Mouse (Mus musculus): ENCODE data around the gene Rnf19b. TPM values are rescaled to one million over a fixed set of nuclear protein-coding genes. Genes with fewer than 3 reads are reported as not detected.

The Rnf19b gene
- total RNA-seq, 4 experiments from 2014 or later = 23.6 to 27.2 (median 25.0) TPM

DNA sequence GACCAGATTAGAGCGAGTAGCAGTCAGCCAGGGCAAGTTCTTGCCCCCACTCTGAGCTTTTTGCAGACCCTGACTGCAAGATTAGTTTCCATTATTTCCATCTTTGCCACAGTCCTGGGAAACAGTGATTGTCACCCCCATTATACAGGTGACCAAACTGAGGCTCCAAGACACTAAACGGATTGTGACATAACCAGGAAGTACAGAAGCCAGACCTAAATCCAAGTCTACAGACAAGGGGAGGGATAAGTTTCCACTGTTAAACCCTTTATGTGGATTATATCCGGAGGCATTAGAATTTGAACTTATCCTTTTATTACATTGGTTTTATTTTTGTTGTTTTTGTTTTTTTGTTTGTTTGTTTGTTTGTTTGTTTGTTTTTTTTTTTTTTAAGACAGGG, 23.8 kb upstream of the Rnf19b start:
- no peak for DNase-seq (ENCODE audit: low spot score in 2 of 2)

DNA sequence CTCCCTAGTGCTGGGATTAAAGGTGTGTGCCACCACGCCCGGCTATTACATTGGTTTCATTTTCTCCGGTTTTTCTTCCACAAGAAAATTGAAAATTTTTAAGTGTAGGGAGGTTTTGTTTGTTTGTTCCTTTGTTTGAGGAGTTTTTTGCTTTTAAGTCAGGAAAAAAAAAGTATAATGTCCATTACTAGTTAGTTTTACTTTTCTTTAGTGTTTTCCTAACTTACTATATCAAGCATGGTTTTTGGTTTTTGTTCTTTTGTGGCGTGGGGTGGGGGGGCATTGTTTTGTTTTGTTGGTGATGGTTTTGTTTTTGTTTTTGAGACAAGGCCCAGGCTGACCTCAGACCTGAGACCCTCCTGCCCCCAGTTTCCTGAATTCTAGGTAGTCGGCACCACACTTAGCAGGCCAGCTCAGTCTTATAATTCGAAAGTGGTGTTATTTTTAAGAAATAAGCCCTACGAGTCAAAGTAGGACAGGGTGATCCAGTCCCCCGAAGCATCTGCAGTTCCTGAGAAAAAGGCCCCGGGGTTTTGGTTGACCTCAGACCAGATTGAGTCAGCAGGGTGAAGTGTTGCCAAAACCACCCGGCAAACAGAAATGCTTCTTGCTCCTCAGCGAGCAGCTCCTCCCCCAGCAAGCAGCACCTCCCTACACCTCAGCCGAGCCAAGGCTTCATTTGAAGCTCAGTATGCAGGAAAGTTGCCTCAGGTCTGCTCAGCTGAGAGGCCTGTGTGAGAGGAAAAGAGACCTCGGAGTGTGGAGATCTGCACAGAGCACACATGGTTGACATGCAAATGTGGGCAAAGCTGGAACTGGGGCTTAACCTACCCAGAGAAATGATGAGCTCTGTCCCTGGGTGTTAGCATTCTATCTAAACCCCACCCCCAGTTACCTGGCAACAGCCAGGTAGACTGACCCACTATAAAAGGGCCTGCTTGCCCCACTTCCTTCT, 23.1 kb upstream of the Rnf19b start:
- DNase-seq (ENCODE audit: low spot score in 2 of 2) = peak; percentile 63 to 75

DNA sequence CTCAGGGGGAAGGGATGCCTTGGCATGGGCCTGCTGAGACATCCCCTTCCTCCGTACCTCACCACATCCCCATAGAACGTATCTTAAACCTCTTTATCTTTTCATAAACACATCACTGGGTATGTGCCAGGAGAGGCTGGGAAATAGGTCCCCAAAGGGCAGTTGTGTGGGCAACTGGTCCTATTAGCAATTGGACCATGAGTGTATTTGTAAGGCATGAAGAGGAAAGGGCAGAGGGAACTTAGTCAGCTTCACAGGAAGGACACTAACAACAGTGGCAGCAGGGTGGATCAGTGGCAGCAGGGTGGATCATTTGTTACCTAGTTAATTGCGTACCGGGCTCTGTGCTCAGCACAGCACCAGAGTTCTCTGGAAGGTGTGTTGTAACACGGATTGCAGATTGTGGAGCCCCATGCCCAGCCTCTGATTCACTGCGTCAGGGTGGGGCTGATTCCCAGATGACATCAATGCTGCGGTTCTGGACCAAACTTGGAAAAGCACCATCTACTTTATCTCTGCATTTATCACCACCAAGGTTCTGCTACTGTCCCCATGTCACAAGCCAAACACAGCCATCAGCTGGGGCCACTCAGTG, 22.1 kb upstream of the Rnf19b start:
- DNase-seq (ENCODE audit: low spot score in 2 of 2) = no peak

DNA sequence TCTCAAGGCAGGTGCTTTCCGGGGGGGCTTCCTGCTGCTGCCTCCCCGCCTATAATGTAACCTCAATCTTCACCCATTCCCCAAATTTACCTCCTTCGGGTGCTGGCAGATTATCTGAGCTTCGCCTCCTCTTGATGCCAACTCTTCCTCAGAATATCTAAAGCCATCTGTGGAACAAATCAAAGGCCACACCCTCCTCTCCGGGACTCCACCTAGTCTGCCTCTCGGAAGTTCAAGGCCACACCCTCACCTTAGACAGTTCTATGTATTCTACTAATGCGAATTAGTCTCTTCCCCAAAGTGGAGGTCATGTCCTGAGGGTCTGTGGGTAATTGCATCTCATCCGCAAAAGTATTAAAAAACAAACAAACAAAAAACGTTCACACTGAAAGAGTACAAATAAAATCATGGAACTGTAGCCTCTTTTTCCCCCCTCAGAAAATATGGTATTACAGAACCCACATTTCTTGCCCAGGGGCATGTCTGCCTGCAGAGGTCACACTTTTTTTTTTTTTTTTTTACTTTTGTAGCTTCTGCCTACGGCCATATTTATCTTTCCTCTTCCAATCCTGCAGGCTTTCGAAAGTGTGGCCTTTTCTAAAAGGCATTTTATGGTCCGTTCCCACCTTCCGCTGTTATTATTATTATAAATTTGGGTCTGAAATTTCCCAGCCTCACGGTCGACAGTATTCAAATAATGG, 10.2 kb upstream of the Rnf19b start:
- no peak for DNase-seq (ENCODE audit: low spot score in 2 of 2)

DNA sequence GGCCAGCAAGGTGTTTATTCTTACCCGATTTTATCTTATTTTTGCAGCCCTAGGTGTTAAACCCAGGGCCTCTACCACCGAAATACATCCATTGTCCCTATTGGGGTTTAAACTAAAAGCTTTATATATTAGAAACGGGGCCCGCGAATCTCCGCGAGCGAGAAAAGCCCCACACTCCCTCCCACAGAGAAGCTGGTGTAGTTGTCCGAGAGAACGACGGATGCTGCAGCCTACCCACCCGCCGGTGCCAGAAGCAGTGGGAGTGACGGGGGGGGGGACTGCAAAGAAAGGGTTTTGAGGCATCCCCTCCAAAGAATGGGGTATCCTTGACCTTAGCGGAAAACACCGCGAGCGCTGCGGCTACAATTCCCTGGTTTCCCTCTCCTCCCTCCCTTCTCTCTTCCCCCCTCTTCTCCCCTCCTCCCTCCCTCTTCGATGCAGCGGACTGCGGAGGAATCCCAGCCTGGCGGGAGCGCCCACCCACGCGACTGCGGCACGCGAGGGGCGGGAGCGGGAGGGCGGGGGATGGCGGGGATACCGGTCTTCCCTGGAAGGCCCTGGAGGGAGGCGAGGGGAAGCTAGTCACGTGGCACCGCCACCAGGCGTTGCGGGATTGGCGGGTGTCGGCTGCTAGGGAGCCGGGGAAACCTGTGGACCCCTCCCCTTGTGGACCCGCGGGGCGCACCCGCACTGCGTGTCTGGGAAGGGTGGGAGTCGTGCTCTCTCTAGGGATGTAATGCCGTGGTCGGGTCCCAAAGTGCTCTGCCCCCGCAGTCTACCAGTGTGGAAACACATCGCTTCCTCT, 9.4 kb upstream of the Rnf19b start:
- DNase-seq (ENCODE audit: low spot score in 2 of 2) = no peak

DNA sequence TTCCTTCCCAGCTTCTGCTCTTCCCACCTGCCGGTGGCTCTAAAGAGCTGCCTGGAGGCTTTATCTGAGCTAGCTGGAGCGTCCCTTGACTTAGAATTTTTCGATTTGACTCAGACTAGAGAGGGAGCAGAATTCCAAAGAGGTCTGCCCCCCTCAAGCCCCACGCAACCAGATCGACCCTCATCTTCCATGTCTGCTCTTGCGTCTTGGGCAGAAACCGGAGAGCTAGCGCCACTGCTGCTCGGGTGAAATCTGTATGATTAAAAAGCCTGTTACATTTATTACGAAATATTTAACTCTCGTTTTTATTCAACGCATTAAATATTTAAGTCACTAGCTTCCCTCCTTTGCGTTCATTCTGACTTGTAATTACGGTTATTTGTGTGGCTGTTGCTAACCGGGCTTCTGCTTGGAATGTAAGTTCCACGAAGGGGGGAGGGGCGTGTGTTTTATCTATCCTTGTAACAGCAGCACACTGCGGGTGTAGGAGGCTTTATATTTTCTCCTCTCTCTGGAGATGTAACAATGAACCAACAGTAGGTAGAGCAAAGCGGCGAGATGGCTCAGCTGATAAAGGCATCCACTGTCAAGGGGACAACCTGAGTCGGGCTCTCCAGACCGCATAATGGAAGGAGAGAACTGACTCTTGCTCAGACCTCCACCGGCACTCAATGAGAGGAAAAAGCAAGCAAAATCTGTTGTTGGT, 8.6 kb upstream of the Rnf19b start:
- no peak for DNase-seq (ENCODE audit: low spot score in 2 of 2)

DNA sequence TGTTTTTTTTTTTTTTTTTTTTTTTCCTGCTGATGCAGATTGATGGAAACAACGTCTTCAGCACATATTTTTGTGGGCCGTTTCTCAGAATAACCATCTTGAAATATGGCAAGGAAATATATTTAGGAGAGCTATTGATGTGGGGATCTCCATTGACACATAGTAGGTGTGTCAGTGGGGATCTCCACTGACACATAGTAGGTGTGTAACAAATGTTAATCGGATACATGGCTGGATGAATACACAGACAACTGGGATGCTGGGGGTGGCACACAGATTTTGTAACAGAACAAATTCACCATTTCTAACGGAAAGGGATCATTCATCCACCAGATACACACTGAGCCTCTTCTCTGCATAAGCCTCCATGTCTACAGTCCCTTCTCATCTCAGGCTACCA, 7.7 kb upstream of the Rnf19b start:
- no peak for DNase-seq (ENCODE audit: low spot score in 2 of 2)

DNA sequence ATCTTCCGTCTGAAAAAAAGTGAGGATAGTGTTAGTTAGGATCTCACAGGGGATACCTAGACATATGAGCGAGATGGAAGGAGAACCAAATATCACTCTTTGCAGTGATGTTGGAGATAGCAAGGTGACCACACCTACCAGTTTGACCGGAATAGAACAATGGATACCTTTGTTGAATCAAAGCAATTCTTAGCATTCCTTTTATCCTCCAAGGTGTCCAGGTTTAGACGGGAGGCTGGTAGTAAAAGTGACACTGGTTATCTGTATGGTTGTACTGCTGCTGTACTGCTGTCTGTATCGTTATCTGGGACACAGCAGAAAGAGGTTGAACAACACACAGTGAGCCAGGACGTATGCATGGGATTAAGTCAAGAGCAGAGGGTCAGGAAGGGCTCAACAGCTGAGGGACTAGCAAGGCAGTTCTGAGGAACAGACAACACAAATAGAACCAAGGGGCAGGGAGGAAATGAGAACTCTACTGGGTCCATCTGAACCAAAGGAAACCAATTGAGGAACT, 7.1 kb upstream of the Rnf19b start:
- DNase-seq (ENCODE audit: low spot score in 2 of 2) = no peak

DNA sequence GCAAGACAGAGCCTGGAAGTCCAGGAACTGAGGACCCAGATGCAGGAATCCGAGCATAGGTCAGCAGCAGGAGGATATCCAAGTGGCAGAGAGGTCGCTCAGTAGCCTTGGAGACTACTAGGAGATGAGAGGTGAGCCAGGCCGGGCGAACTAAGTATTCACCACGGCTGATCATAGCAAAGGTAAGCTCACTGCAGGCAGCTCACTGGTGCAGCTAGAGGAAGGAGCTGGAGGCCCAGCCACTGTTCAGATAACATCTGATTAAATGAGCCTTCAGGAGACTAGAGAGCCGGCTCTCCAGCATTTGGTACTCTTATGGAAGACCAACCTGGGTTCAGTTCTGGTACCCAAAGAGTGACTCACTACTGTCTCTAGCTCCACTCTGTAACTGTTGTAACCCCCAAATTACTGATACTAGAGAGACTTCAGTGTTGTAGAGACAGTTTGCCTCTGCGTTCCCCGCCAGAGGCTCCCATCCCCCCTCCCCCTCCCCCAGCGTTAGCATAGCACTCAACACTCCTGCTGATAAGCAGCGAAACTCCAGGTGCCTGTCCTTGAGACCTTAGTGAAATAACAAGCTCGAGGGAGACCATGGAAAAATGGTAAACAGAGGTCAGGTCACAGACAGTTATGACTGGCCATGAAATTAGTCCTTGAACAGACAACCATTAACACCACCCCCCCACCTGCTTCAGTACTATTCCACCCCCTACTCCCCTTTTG, 6.4 kb upstream of the Rnf19b start:
- no peak for DNase-seq (ENCODE audit: low spot score in 2 of 2)

DNA sequence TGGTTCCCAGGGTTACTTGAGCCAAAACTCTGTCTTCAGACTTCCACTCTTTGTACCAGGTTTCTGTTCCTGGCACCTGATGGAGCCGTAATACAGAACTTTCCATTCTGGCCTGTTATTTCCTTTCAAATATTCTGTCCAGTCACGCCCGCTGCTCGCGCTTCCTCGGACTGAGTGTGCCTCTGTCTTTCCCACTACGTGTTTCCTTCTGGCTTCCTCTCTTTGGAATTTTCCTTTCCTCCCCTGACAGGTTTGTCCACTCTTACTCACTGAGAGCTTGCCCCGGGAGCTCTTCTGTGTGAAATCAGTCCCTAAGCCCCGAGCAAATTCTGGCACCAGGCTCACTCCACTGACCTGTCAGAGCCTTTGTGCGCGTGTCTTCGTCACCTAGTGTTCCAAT, 3.3 kb upstream of the Rnf19b start:
- DNase-seq (ENCODE audit: low spot score in 2 of 2) = no peak

DNA sequence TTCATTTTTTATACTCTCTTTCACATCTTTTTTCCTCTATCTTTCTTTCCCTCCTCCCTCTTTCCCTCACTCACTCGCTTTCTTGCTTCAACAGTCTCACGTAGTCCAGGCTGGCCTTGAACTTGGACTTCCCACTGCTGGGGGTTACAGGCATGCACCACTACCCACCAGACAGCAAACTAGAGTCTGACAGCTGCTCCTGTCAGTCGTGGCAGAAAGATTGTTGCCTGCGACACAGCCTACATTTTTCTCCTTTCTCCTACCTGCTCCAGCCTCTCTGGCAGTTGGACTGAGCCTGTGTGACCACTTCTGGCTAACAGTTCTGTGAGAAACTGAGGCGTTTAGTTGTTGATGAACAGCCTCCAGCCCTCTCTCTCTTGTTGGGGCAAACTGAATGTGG, 2.5 kb upstream of the Rnf19b start:
- no peak for DNase-seq (ENCODE audit: low spot score in 2 of 2)

DNA sequence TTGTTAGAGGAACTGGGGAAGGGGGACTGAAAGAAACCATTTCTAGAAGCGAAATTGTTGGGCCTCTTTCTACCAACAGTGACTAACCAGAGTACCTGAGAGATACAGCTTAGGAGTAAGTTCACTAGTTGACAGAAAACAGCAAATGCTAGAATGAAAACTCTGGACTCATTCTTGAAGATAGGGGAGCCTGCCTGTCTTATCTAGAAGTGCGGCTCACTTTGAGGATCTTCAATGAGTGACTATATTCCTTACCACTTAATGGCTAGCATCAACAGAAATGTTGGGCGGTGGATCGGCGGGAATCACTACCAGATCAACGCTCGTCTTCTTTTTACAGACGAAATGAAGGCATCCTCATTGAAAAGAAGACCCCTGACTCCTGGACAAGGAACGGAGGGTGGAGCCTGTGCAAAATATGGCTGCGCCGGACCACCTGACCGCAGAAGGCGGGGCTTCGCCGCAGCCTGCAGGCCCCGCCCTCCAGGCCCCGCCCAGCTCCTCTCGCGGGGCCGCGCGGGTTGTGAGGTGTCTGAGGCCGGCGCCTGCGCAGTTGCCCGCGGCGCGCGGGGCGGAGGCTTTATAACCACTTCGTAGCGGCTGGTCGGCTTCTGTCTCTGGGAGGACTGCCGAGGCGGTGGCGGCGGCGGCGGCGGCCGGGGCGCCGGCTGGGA, 401 bp upstream of the Rnf19b start:
- peak; percentile 97 to 98 for DNase-seq (ENCODE audit: low spot score in 2 of 2)

DNA sequence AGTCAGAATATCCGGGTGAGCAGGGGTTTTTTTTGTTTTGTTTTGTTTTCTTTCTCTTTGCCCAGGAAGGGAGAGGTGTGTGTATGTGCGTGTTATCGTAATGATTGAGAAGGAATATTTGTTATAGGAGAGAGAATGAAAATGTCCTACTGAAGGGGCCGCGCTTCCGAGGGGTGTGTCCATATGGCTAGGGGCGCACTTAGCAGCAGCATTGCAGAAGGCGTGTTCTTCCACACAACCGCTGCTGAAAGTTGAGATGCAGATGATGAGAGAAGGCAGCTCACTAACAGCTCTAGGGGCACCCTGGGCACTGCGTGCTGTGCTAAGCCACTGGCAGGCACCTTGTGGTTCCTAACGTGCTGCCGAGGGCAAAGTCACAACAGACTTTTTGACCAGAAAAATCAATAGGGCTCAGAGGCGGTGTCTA, 1.1 kb downstream of the Rnf19b start:
- DNase-seq (ENCODE audit: low spot score in 2 of 2) = no peak

DNA sequence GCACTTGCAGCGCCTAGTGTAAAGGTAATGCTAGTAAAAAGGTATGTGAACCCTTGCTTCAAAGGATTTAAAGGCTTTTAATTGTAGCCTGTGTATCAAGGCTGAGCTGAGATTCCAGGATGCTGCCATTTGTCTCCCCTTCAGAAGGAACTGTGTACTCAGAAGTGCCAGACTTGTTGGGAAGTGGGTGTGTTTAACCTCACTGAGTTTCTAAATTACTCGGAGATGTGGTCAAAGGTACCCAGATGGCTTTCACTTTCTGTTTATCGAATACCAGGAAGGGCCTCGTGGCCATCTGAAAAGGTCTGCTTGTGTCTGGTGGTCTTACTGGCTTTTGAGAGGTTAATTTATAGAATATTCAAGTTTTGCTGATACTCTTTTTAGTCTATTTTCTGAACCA, 1.9 kb downstream of the Rnf19b start:
- DNase-seq (ENCODE audit: low spot score in 2 of 2) = no peak

DNA sequence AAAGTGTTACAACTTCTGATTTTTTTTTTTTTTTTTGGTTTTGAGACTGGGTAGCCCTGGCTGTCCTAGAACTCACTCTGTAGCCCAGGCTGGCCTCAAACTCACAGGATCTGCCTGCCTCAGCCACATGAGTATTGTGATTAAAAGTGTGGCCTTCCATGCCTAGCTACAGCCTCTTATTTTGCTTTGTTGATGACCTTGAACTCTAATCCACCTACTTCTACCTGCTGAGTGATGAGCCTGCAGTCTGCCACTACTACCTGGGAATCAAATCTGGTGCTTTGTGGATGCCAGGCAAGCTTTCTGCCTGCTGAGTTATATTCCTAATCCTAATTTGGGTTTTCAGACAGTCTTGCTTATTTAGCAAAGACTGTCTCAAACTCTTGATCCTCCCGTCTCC, 3.4 kb downstream of the Rnf19b start:
- no peak for DNase-seq (ENCODE audit: low spot score in 2 of 2)

DNA sequence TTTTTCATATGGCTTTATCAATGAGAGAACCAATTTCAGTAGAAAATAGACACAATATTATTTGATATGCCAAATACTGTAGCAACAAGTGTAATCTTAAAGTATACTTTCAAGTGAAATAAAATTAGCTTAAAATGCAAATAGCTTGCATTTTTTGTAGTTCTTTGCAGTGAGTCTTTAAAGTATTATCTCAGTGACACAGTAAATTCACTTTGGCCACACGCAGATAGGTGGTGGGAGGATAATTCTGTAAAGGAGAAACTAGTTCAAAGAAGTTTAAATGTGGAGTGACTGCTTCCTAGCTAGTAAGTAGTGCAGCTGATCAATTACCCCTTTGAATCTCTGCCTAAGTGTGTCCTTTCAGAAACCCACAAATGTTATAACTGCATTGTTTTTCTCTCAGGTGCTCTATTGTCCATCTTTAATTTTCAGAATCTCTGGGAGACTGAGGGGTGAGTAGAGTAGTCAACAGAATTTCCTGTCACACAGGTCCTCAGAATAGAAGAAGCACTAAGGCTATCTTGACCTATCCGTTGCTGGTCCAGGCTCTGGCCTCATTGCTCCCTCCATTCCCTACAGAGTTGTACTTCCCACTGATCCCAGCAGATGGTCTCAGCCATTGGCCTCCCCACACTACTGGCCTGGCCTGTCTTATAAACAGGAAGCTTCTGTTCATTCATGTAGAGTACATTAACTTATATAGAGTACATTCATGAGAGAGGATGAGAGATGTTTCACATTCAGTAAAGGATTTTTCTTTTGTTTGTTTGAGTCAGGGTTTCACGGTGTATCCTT, 4.4 kb downstream of the Rnf19b start:
- no peak for DNase-seq (ENCODE audit: low spot score in 2 of 2)

DNA sequence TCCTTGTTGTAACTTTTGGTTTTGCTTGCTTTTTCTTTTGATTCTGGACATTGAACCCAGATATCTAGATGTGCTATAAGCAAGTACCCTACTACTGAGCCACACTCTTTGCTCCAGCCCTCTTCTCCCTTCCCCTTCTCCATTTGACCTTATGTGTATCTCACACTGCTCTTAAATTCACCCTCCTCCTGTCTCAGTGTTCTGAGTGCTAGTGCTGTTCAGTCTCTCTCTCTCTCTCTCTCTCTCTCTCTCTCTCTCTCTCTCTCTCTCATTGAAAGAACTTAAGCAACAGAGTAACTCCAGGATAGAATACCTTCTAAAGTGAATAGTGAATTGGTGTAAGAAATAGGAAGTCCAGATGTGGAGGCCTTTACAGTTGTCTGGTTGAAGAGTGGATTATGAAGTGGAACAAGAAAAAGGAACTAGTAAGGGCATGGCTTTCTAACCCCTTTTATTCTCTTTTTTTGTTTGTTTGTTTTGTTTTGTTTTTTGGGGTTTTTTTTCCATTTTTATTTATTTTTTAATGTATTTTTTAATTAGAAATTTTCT, 7.7 kb downstream of the Rnf19b start:
- no peak for DNase-seq (ENCODE audit: low spot score in 2 of 2)

Measured in gastrocnemius, adult 8-10 months (tissue).